Mouse (Mus musculus): ENCODE results near the gene Cr2.
"Not testable (repeated sequence)": the region's sequence is repeated elsewhere in the genome, so short reads cannot be mapped to it uniquely, and the experiment has no call there.

The Cr2 gene

GRCm38 (mm10) chr1:195175980-195176931 is at the start of gene Cr2:
Gene Cr2, minus strand, starts transcription at chr1:195176716.
- peak; percentile 11 for DNase-seq (ENCODE audit: low spot score)

- no peak for DNase-seq (ENCODE audit: low spot score)
These were observed 45.3 kb upstream of the Cr2 start for GRCm38 (mm10) chr1:195221781-195222180.

- not testable (repeated sequence) for DNase-seq (ENCODE audit: low spot score)
These were observed 36.3 kb upstream of the Cr2 start for GRCm38 (mm10) chr1:195212851-195213250.

GRCm38 (mm10) chr1:195184746-195185145 is 8.2 kb upstream of the Cr2 start:
- DNase-seq (ENCODE audit: low spot score): no peak

GRCm38 (mm10) chr1:195164996-195165755 is 11.3 kb downstream of the Cr2 start:
- no peak for DNase-seq (ENCODE audit: low spot score)

- no peak for DNase-seq (ENCODE audit: low spot score)
These were observed 44.4 kb downstream of the Cr2 start for GRCm38 (mm10) chr1:195132070-195132469.

- DNase-seq (ENCODE audit: low spot score): no peak
These were observed 44.9 kb downstream of the Cr2 start for GRCm38 (mm10) chr1:195131675-195132015.

- peak; percentile 76 for DNase-seq (ENCODE audit: low spot score)
These were observed 45.4 kb downstream of the Cr2 start, which contains the start of gene Cr1l for GRCm38 (mm10) chr1:195130953-195131674. Gene Cr1l, minus strand, starts transcription at chr1:195131586.

- DNase-seq (ENCODE audit: low spot score): no peak
These were observed 46.0 kb downstream of the Cr2 start for GRCm38 (mm10) chr1:195130479-195130878.

GRCm38 (mm10) chr1:195129867-195130266 is 46.6 kb downstream of the Cr2 start:
- no peak for DNase-seq (ENCODE audit: low spot score)

GRCm38 (mm10) chr1:195114414-195114813 is 62.1 kb downstream of the Cr2 start:
- DNase-seq (ENCODE audit: low spot score): no peak

GRCm38 (mm10) chr1:195113621-195114020 is 62.9 kb downstream of the Cr2 start:
- no peak for DNase-seq (ENCODE audit: low spot score)

GRCm38 (mm10) chr1:195100693-195101092 is 75.8 kb downstream of the Cr2 start:
- no peak for DNase-seq (ENCODE audit: low spot score)

GRCm38 (mm10) chr1:195098004-195098403 is 78.5 kb downstream of the Cr2 start:
- DNase-seq (ENCODE audit: low spot score): no peak

GRCm38 (mm10) chr1:195092220-195092720 is 84.2 kb downstream of the Cr2 start, which contains the start of gene Cd46:
Gene Cd46, minus strand, starts transcription at chr1:195092249.
- peak; percentile 50 for DNase-seq (ENCODE audit: low spot score)

- DNase-seq (ENCODE audit: low spot score): no peak
These were observed 84.8 kb downstream of the Cr2 start for GRCm38 (mm10) chr1:195091699-195092219.
